Mouse (Mus musculus) limb, embryonic 11.5 days (tissue): ENCODE measurements around the gene Oser1. TPM values are rescaled to one million over a fixed set of nuclear protein-coding genes. Genes with fewer than 3 reads are reported as not detected.
"Not testable (repeated sequence)": the region's sequence is repeated elsewhere in the genome, so short reads cannot be mapped to it uniquely, and the experiment has no call there.

Experiments
- ATAC-seq: fragments of 200-750 bp; cut with Nextera tagmentation; 2 replicates; pipeline ENCODE4 v1.8.0; 2017; ENCODE audit warnings: low read depth; ENCODE audit not compliant: insufficient number of reproducible peaks, low FRiP score, low TSS enrichment
- DNase-seq: peaks from one replicate; pipeline ENCODE4 v3.0.0-alpha.2; 2015; ENCODE audit warnings: low spot score
- H3K27ac ChIP-seq: fragments of 300-500 bp; sonication (generic); replicated peaks from 2 replicates; pipeline ENCODE4 v1.5.1; 2014; ENCODE audit warnings: low read depth, mild to moderate bottlenecking, low read length
- H3K27me3 ChIP-seq: fragments of 300-500 bp; sonication (generic); 2 replicates; pipeline ENCODE4 v1.6.1; 2014; ENCODE audit warnings: mild to moderate bottlenecking, low read length, mixed read lengths; ENCODE audit not compliant: control insufficient read depth, insufficient read depth
- H3K36me3 ChIP-seq: fragments of 300-500 bp; sonication (generic); 2 replicates; pipeline ENCODE4 v1.6.1; 2014; ENCODE audit warnings: mild to moderate bottlenecking, low read length, moderate library complexity, mixed read lengths; ENCODE audit not compliant: control insufficient read depth, insufficient read depth
- H3K4me1 ChIP-seq: fragments of 300-500 bp; sonication (generic); 2 replicates; pipeline ENCODE4 v1.6.1; 2014; ENCODE audit warnings: low read length, mixed read lengths; ENCODE audit not compliant: control insufficient read depth, insufficient read depth
- H3K4me2 ChIP-seq: fragments of 300-500 bp; sonication (generic); 2 replicates; pipeline ENCODE4 v1.6.1; 2014; ENCODE audit warnings: low read depth, mild to moderate bottlenecking, moderate library complexity; ENCODE audit not compliant: severe bottlenecking
- H3K4me3 ChIP-seq: fragments of 300-500 bp; sonication (generic); 2 replicates; pipeline ENCODE4 v1.5.1; 2014; ENCODE audit warnings: low read depth, low read length
- H3K9ac ChIP-seq: fragments of 300-500 bp; sonication (generic); 2 replicates; pipeline ENCODE4 v1.6.1; 2014; ENCODE audit warnings: mild to moderate bottlenecking, low read length
- H3K9me3 ChIP-seq: fragments of 300-500 bp; sonication (generic); 2 replicates; pipeline ENCODE4 v1.6.1; 2016; ENCODE audit warnings: low read length; ENCODE audit not compliant: control insufficient read depth
- WGBS: fragments of 180-500 bp; shearing (Covaris S2); extraction: QIAGEN DNeasy Blood & Tissue Kit; methylation state at CpG from one replicate; pipeline ENCODE4 v1.1.7; 2014; 5-methylcytosine and 5-hydroxymethylcytosine counted together
- polyA plus RNA-seq: library from polyadenylated mRNA; unstranded; fragments of >200 nt; fragmentation: Nextera tagmentation; extraction: Ambion mirVana; gene quantifications from 2 replicates; pipeline ENCODE4 v1.2.1, GENCODE M21; 2014

Gene Oser1
- polyA plus RNA-seq, 1 experiment from 2014 or later, result 92.5 TPM

DNA sequence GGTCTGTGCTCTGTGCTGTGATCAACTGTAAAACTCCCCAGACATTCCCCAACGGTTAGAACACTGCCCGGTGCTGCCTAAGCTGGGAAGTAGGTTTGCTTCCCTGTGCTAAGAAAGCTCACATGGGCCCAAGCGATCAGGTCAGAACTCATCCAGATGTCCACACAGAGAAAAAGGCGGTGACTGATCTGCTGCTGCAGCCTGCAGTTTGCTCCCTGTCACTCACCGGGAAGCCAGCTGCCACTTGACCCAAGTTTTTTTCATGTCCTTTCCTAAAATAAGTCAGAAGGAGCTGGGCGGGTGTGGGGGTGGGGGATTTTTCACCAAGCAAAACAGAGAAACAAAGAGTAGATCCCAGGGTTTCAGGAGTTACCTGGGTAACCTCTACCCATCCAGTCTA lies 40.1 kb upstream of the Oser1 start:
- Histone ChIP-seq H3K4me2 (no peak overlapping the region), H3K9ac (no peak overlapping the region), H3K27me3 (no peaks in the 10 kb centered on the region), H3K27ac (no peak overlapping the region), H3K36me3 (peaks cover 4% of the 10 kb centered on the region; the same call in 1 of the 2 replicates), H3K4me3 (no peak overlapping the region), H3K4me1 (no peaks in the 10 kb centered on the region), H3K9me3 (no peaks in the 10 kb centered on the region)
- DNase-seq (no peak), ATAC-seq (no peak)
- WGBS, result 64% methylated on average over 6 of the region's 6 CpGs

DNA sequence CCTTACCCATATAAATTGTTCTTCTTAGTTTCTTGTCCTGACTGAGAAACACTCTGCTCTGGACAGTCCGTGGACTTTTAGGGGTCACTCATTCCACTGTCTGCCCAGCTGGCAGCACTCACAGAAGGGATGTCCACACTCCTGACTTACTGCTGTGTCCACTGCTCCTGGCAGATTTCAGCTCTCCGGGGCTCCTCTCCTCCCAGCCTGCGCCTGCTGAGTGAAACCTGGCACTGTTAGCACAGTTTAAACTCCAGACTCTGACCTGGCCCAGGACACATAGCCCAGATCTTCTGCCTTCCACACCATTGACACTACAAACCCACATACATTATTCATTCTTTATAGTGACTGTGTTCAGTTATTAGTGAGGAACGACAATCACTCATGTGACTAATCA lies 39.5 kb upstream of the Oser1 start:
- no peaks in the 10 kb centered on the region for H3K4me1 ChIP-seq
- H3K36me3 ChIP-seq, result peaks cover 2% of the 10 kb centered on the region; the same call in 1 of the 2 replicates
- no peak overlapping the region for H3K9ac ChIP-seq
- ATAC-seq (no peak), DNase-seq (no peak)
- no peaks in the 10 kb centered on the region for H3K9me3 ChIP-seq
- no peak overlapping the region for H3K4me3 ChIP-seq
- no peak overlapping the region for H3K4me2 ChIP-seq
- WGBS, result 80% methylated on average over 4 of the region's 4 CpGs
- H3K27ac ChIP-seq, result no peak overlapping the region
- H3K27me3 ChIP-seq, result 0 out of 2 replicates have a peak, but pooled peaks cover 3% of the 10 kb centered on the region

DNA sequence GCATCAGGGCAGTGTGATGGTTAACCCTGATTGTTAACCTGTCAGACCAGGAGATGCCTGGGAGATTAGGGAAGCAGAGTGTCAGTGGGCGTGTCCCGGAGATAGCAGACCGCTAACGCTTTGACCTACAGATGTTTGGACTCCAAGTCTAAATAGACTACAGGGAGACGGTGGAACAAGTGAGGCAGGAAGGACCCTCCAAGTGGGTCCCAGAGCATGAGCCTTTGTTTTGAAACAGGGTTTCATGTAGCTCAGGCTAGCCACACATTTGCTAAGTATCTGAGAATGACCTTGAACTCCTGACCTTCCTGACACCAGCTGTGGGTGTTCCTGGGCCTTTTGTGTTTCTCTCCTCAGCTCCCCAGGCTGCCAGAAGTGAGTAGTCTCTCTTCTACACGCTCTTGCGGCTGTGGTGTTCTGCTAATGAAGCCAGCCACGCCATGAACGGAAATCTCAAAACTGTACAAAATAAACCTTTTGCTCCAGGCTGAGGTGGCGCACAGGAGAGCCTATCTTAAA lies 38.8 kb upstream of the Oser1 start:
- ATAC-seq (no peak), DNase-seq (no peak)
- Histone ChIP-seq H3K27ac (no peak overlapping the region), H3K4me1 (no peaks in the 10 kb centered on the region), H3K4me3 (no peak overlapping the region), H3K9me3 (no peaks in the 10 kb centered on the region), H3K36me3 (no peaks in the 10 kb centered on the region), H3K27me3 (peaks cover 8% of the 10 kb centered on the region), H3K9ac (no peak overlapping the region), H3K4me2 (no peak overlapping the region)
- WGBS, result 61% methylated on average over 10 of the region's 10 CpGs

DNA sequence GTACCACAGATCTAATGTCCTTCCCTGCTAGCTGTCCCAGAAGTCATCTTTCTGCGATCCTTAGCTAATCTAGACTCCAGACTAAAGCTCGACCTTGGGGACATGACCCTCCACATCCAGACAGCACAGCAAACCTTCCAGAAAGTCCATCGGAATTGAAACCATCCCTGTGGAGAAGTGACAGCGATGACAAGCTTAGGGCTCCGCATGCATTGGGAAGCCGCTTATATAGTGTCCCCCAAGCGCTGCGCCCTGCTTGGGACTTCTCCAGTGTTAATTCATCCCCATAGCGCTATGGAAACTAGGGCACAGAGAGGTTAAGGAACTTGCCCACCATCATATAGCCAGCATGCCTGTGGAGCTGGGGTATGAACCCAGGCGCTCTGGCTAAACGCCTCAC lies 38.3 kb upstream of the Oser1 start:
- H3K4me3 ChIP-seq, result no peak overlapping the region
- DNase-seq (no peak), ATAC-seq (no peak)
- no peak overlapping the region for H3K9ac ChIP-seq
- no peaks in the 10 kb centered on the region for H3K9me3 ChIP-seq
- no peaks in the 10 kb centered on the region for H3K36me3 ChIP-seq
- no peaks in the 10 kb centered on the region for H3K4me1 ChIP-seq
- H3K27me3 ChIP-seq, result peaks cover 8% of the 10 kb centered on the region
- no peak overlapping the region for H3K27ac ChIP-seq
- 71% methylated on average over 11 of the region's 11 CpGs for WGBS
- no peak overlapping the region for H3K4me2 ChIP-seq

DNA sequence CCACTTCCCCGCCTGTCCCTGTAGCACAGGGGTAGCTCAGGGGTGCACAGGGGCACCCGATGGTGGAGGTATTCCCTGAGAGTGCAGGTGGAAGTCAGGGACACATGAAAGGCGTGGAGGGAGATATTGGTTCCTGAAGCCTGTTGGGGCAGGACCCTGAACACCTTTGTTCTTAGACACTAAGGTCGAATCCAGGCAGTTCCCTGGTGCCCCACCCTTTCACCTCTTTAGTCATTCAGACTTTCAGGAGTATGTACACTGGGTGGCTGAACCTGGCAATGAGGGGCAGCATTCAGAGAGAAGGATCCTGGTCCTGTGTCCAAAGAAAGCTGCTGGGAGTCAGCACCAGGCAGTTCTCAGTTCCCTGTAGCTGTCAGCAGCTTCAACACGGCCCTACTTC lies 37.9 kb upstream of the Oser1 start:
- no peak for DNase-seq
- 75% methylated on average over 5 of the region's 5 CpGs for WGBS

DNA sequence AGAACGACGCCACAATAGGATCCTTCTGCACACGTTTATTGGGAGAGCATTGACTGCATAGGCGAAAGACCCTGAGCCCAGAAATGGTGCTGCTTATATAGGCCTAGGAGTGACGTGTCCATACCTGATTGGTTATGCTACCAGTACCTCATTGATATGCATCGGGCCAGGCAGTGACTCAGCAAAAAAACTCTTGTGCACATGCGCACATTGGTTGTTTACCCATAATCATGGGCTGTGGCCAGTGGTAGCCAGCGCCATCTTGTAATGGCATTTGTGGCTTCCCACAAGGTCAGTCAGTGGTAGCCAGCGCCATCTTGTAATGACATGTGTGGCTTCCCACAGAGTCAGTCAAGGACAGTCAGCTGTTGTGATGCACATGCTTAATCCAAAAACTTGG lies 36.8 kb upstream of the Oser1 start:
- not testable (repeated sequence) for H3K9ac ChIP-seq, H3K4me3 ChIP-seq, H3K27me3 ChIP-seq, H3K9me3 ChIP-seq, H3K27ac ChIP-seq, H3K4me1 ChIP-seq, ATAC-seq, DNase-seq, H3K4me2 ChIP-seq, H3K36me3 ChIP-seq
- 94% methylated on average over 9 of the region's 9 CpGs for WGBS

More for the DNA sequence above, 37.9 kb upstream of the Oser1 start:
- Histone ChIP-seq H3K4me2 (no peak overlapping the region), H3K4me1 (no peaks in the 10 kb centered on the region), H3K4me3 (no peak overlapping the region), H3K9me3 (no peaks in the 10 kb centered on the region), H3K36me3 (no peaks in the 10 kb centered on the region), H3K9ac (no peak overlapping the region), H3K27me3 (peaks cover 8% of the 10 kb centered on the region), H3K27ac (no peak overlapping the region)
- ATAC-seq, result no peak

DNA sequence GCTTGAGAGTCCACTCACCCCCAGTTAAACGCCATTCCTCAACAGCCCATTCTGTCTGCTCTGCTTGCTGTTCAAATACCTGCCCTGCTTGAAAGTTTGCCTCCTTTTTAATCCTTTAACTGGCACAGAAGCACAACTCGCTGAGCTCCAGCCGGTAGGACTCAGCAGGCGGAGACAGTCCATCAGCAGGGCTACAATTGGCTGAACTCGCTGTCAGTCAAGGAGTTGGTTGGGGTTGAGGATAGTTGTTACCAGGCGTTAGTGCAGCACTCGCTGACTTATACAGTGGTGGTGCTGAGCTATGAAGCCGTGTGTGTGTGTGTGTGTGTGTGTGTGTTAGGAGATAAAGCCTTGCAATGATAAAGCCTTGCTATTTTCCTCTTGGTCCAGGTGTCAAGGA lies 36.1 kb upstream of the Oser1 start:
- 93% methylated on average over 8 of the region's 8 CpGs for WGBS
- Histone ChIP-seq H3K4me1 (no peaks in the 10 kb centered on the region), H3K27me3 (peaks cover 8% of the 10 kb centered on the region), H3K9ac (no peak overlapping the region), H3K4me3 (no peak overlapping the region), H3K27ac (no peak overlapping the region), H3K9me3 (no peaks in the 10 kb centered on the region), H3K4me2 (no peak overlapping the region), H3K36me3 (no peaks in the 10 kb centered on the region)
- ATAC-seq (no peak), DNase-seq (no peak)

DNA sequence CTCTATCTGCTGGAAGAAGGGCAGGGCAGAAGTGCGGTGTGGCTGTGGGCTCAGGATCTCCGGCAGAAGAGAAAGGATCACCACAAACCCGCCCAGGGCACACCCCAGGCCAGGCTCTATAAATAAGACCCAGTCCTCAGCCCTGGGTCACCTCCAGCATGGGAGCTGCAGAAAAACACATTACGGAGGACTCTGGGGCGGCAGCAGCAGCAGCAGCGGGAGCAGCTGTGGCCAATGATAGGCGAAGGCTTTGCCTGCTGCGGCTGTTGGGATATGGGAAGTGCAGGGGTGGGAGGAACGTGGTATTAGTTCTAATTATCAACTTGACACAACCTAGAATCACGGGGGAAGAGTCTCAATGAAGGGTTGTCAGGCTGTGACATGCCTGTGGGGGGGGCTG lies 34.9 kb upstream of the Oser1 start:
- no peak overlapping the region for H3K4me2 ChIP-seq
- 48% methylated on average over 10 of the region's 10 CpGs for WGBS
- peaks cover 8% of the 10 kb centered on the region for H3K27me3 ChIP-seq
- H3K9ac ChIP-seq, result no peak overlapping the region
- ATAC-seq (no peak), DNase-seq (no peak)
- no peak overlapping the region for H3K27ac ChIP-seq
- H3K36me3 ChIP-seq, result no peaks in the 10 kb centered on the region
- no peaks in the 10 kb centered on the region for H3K4me1 ChIP-seq
- H3K4me3 ChIP-seq, result no peak overlapping the region
- H3K9me3 ChIP-seq, result no peaks in the 10 kb centered on the region

DNA sequence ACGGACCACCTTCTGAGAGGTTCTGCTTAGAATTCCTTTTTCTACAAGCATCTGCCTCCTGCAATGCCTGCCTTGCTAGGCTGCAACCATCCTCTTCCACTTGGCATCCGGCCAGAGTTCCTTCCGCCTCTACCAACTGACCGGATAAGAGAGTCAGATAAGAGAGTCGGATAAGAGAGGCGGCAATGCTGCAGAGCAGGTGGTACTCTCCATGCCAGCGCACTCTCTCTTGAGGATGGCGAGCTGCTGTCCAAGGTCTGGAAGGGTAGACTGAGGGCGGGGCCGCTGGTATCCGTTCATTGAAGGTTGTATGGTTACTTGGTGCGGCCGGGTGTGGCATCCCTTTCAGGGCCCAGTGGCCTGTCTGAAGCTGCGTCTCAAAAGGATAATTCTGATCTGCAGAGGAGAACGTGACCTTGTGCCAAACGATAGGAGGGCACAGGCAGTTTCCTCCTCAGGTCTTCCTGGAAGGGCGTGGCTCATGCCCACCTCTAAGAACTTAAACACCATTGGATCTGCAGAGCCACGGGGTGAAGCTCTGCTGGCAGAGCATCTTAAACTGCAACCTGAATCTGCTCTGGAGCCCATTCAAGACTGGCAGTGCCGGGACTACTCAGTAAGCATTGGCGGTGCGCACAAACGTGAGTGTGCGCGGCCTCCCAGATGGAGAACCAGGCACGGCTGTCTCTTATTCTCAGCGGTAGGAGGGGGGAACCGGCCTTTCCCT lies 34.2 kb upstream of the Oser1 start:
- Histone ChIP-seq H3K4me3 (no peak overlapping the region), H3K27ac (no peak overlapping the region), H3K27me3 (peaks cover 8% of the 10 kb centered on the region), H3K9me3 (no peaks in the 10 kb centered on the region), H3K4me2 (no peak overlapping the region), H3K36me3 (no peaks in the 10 kb centered on the region), H3K9ac (no peak overlapping the region), H3K4me1 (no peaks in the 10 kb centered on the region)
- DNase-seq (no peak), ATAC-seq (no peak)
- 58% methylated on average over 27 of the region's 27 CpGs for WGBS
